Mouse (Mus musculus): ENCODE measurements at regions not wholly inside any gene's neighbourhood (a gene's known extent, or its start where the extent isn't known, plus 50 kb on each side); places are given as distances from the start of the nearest gene placed in this dataset.

DNA sequence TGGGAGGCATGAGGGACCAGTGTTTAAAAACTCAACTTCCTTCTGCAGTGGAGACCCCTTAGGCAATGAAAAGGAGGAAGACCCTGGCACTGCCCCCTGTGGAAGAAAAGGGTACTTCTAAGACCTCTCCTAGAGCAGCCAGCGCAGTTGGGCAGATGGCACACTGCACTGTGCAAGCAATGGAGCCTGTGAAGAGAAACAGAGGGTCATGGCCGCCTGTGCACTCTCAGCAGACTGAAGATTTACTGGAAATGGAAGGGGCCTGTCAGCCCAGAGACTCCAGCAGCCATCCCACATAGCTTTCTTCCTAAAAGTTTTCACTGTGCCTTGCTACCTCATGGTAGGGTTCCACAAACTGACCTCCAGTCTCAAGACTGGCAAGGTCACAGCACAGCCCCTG is 193.4 kb downstream of the Barhl2 start:
- ATAC-seq (ENCODE audit: low FRiP score) = no peak
- Histone ChIP-seq H3K4me1 (0 out of 2 replicates have a peak, but pooled peaks cover 2% of the 10 kb centered on the region), H3K4me3 (no peak overlapping the region), H3K27ac (no peak overlapping the region), H3K9me3 (replicated peaks) (no peaks in the 10 kb centered on the region), H3K9ac (no peak overlapping the region), H3K27me3 (no peaks in the 10 kb centered on the region; the same call in 1 of the 2 replicates), H3K36me3 (no peaks in the 10 kb centered on the region), H3K4me2 (replicated peaks) (no peak overlapping the region)
- WGBS = 71% methylated on average over 2 of the region's 2 CpGs

DNA sequence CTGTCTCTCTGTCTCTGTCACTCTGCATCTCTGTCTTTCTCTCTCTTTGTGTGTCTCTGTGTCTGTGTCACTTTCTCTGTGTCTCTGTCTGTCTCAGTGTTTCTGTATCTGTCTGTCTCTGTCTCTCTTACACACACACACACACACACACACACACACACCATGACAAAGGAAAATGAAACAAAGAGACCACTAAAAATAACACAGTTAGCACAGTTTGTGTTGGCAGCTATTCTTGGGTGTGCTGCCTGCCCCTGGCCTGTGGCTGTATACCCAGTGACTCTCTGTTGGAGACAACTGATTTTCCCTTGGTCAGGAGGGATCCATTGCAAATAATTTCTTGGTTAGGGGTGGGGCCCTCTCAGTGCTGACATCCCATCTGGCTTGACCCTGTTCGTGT is 200.8 kb downstream of the Barhl2 start:
- 91% methylated on average over 1 of the region's 1 CpGs for WGBS
- H3K27me3 ChIP-seq = no peaks in the 10 kb centered on the region; the same call in 1 of the 2 replicates
- H3K9me3 ChIP-seq (replicated peaks) = no peaks in the 10 kb centered on the region
- no peak overlapping the region for H3K9ac ChIP-seq
- no peak overlapping the region for H3K27ac ChIP-seq
- H3K4me3 ChIP-seq = no peak overlapping the region
- H3K36me3 ChIP-seq = no peaks in the 10 kb centered on the region
- H3K4me1 ChIP-seq = no peaks in the 10 kb centered on the region
- ATAC-seq (ENCODE audit: low FRiP score) = no peak
- H3K4me2 ChIP-seq (replicated peaks) = no peak overlapping the region

DNA sequence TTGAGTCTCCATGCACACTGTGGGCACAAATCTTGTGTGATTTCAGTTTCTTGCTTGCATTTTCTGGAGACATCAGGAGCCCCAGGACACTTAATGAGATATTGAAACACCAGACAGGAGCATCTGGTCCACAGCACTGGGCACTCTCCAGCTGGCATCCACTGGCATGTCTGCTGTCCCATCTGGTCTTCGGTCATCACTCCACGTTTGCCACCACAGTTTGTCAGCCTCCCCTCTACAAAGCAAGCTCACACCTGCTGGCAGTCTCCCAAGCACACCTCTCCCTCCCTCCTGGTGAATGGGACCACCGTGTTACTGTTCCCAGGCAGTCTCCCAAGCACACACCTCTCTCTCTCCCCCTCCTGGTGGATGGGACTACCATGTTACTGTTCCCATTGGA is 228.8 kb downstream of the Barhl2 start:
- Histone ChIP-seq H3K9ac (no peak overlapping the region), H3K27ac (no peak overlapping the region), H3K27me3 (no peaks in the 10 kb centered on the region), H3K36me3 (no peaks in the 10 kb centered on the region), H3K4me2 (replicated peaks) (no peak overlapping the region), H3K9me3 (replicated peaks) (no peaks in the 10 kb centered on the region), H3K4me3 (no peak overlapping the region), H3K4me1 (no peaks in the 10 kb centered on the region; the same call in 1 of the 2 replicates)
- no peak for ATAC-seq (ENCODE audit: low FRiP score)
- WGBS = 63% methylated on average over 3 of the region's 3 CpGs

GRCm38 (mm10) chr5:106224141-106224540 is 233.8 kb downstream of the Barhl2 start:
- no peak overlapping the region for H3K9ac ChIP-seq
- H3K4me1 ChIP-seq = no peaks in the 10 kb centered on the region; the same call in 1 of the 2 replicates
- H3K27me3 ChIP-seq = no peaks in the 10 kb centered on the region
- H3K4me3 ChIP-seq = no peak overlapping the region
- H3K36me3 ChIP-seq = no peaks in the 10 kb centered on the region
- ATAC-seq (ENCODE audit: low FRiP score) = no peak
- no peak overlapping the region for H3K4me2 ChIP-seq (replicated peaks)
- WGBS = 67% methylated on average over 7 of the region's 7 CpGs
- H3K9me3 ChIP-seq (replicated peaks) = no peaks in the 10 kb centered on the region
- no peak overlapping the region for H3K27ac ChIP-seq

- peaks cover 13% of the 10 kb centered on the region for H3K4me1 ChIP-seq
- no peaks in the 10 kb centered on the region for H3K36me3 ChIP-seq
- H3K4me3 ChIP-seq = no peak overlapping the region
- no peak overlapping the region for H3K9ac ChIP-seq
- no peaks in the 10 kb centered on the region for H3K27me3 ChIP-seq
- no peaks in the 10 kb centered on the region for H3K9me3 ChIP-seq (replicated peaks)
- no peak overlapping the region for H3K27ac ChIP-seq
- 83% methylated on average over 5 of the region's 5 CpGs for WGBS
- no peak overlapping the region for H3K4me2 ChIP-seq (replicated peaks)
- no peak for ATAC-seq (ENCODE audit: low FRiP score)
These were observed 248.4 kb downstream of the Barhl2 start for GRCm38 (mm10) chr5:106209543-106209942.

DNA sequence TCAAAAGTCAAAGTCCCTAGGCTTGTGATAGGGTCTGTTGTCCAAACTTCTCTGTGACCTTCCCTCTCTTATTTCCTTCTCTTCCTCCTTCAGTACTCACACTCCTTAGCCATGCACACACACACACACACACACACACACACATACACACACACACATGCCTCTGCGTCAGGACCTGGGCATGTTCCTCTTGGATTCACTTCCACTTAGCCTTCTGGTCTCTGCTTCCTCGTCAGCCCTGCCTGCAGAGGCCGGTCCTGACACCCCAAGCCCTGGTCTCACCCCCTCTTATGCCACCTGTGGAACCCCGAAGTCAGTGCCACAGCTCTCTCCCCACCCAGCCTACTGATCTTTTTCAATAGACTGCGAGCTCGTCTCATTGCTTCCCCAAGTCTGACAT is 250.3 kb downstream of the Barhl2 start:
- Histone ChIP-seq H3K27me3 (no peaks in the 10 kb centered on the region), H3K9ac (no peak overlapping the region), H3K9me3 (replicated peaks) (no peaks in the 10 kb centered on the region), H3K36me3 (no peaks in the 10 kb centered on the region), H3K4me3 (no peak overlapping the region), H3K4me2 (replicated peaks) (no peak overlapping the region), H3K4me1 (peaks cover 13% of the 10 kb centered on the region), H3K27ac (no peak overlapping the region)
- 82% methylated on average over 6 of the region's 6 CpGs for WGBS
- no peak for ATAC-seq (ENCODE audit: low FRiP score)

- WGBS = 11% methylated on average over 6 of the region's 6 CpGs
- no peak; the same call in 1 of the 2 replicates for ATAC-seq (ENCODE audit: low FRiP score)
- Histone ChIP-seq H3K4me3 (no peak overlapping the region), H3K9me3 (replicated peaks) (no peaks in the 10 kb centered on the region), H3K27me3 (no peaks in the 10 kb centered on the region), H3K9ac (no peak overlapping the region; the same call in 1 of the 2 replicates), H3K4me1 (peaks cover 13% of the 10 kb centered on the region), H3K36me3 (no peaks in the 10 kb centered on the region), H3K4me2 (replicated peaks) (peak overlapping the region; percentile 21; the same call in 1 of the 2 replicates), H3K27ac (0 out of 2 replicates have a peak overlapping the region, but pooled peaks have one; percentile 23)
These were observed 252.2 kb downstream of the Barhl2 start for GRCm38 (mm10) chr5:106205724-106206123.

- WGBS = 76% methylated on average over 16 of the region's 16 CpGs
- ATAC-seq (ENCODE audit: low FRiP score) = no peak
- no peaks in the 10 kb centered on the region for H3K9me3 ChIP-seq (replicated peaks)
- no peak overlapping the region for H3K27ac ChIP-seq
- no peak overlapping the region for H3K4me2 ChIP-seq (replicated peaks)
- H3K27me3 ChIP-seq = no peaks in the 10 kb centered on the region
- H3K4me3 ChIP-seq = no peak overlapping the region
- peaks cover 6% of the 10 kb centered on the region for H3K4me1 ChIP-seq
- H3K36me3 ChIP-seq = no peaks in the 10 kb centered on the region
- H3K9ac ChIP-seq = no peak overlapping the region
These were observed 257.3 kb downstream of the Barhl2 start for GRCm38 (mm10) chr5:106200631-106201030.

- Histone ChIP-seq H3K9ac (no peak overlapping the region), H3K4me3 (no peak overlapping the region), H3K4me2 (replicated peaks) (no peak overlapping the region), H3K27me3 (no peaks in the 10 kb centered on the region), H3K36me3 (no peaks in the 10 kb centered on the region), H3K9me3 (replicated peaks) (no peaks in the 10 kb centered on the region), H3K27ac (no peak overlapping the region), H3K4me1 (no peaks in the 10 kb centered on the region; the same call in 1 of the 2 replicates)
- 77% methylated on average over 3 of the region's 3 CpGs for WGBS
- no peak for ATAC-seq (ENCODE audit: low FRiP score)
These were observed 258.9 kb downstream of the Barhl2 start for GRCm38 (mm10) chr5:106199061-106199460.

- Histone ChIP-seq H3K4me2 (replicated peaks) (no peak overlapping the region), H3K9ac (no peak overlapping the region), H3K27me3 (no peaks in the 10 kb centered on the region), H3K36me3 (no peaks in the 10 kb centered on the region), H3K9me3 (replicated peaks) (no peaks in the 10 kb centered on the region), H3K4me3 (no peak overlapping the region), H3K27ac (no peak overlapping the region), H3K4me1 (no peaks in the 10 kb centered on the region)
- ATAC-seq (ENCODE audit: low FRiP score) = no peak
- 91% methylated on average over 11 of the region's 11 CpGs for WGBS
These were observed 266.8 kb downstream of the Barhl2 start for GRCm38 (mm10) chr5:106191141-106191540.

- 90% methylated on average over 23 of the region's 23 CpGs for WGBS
- Histone ChIP-seq H3K27ac (no peak overlapping the region), H3K4me3 (no peak overlapping the region), H3K4me2 (replicated peaks) (no peak overlapping the region), H3K27me3 (no peaks in the 10 kb centered on the region), H3K9me3 (replicated peaks) (no peaks in the 10 kb centered on the region; the same call in 1 of the 2 replicates), H3K36me3 (no peaks in the 10 kb centered on the region), H3K9ac (no peak overlapping the region), H3K4me1 (no peaks in the 10 kb centered on the region)
- ATAC-seq (ENCODE audit: low FRiP score) = no peak
These were observed 276.2 kb downstream of the Barhl2 start for GRCm38 (mm10) chr5:106181726-106182125.

- H3K4me2 ChIP-seq (replicated peaks) = no peak overlapping the region
- 10% methylated on average over 3 of the region's 3 CpGs for WGBS
- H3K9ac ChIP-seq = no peak overlapping the region
- H3K27ac ChIP-seq = no peak overlapping the region
- no peak overlapping the region for H3K4me3 ChIP-seq
- no peaks in the 10 kb centered on the region for H3K9me3 ChIP-seq (replicated peaks)
- H3K27me3 ChIP-seq = no peaks in the 10 kb centered on the region
- no peaks in the 10 kb centered on the region for H3K36me3 ChIP-seq
- ATAC-seq (ENCODE audit: low FRiP score) = no peak
- H3K4me1 ChIP-seq = peaks cover 7% of the 10 kb centered on the region
These were observed 285.8 kb downstream of the Barhl2 start for GRCm38 (mm10) chr5:106172162-106172561.

GRCm38 (mm10) chr5:106170405-106170804 is 287.6 kb downstream of the Barhl2 start:
- Histone ChIP-seq H3K4me3 (no peak overlapping the region), H3K9me3 (replicated peaks) (no peaks in the 10 kb centered on the region), H3K36me3 (no peaks in the 10 kb centered on the region), H3K4me1 (peaks cover 7% of the 10 kb centered on the region), H3K27me3 (no peaks in the 10 kb centered on the region), H3K9ac (no peak overlapping the region), H3K4me2 (replicated peaks) (no peak overlapping the region), H3K27ac (no peak overlapping the region)
- no peak for ATAC-seq (ENCODE audit: low FRiP score)
- 94% methylated on average over 4 of the region's 4 CpGs for WGBS

All from hindbrain, embryonic 12.5 days (tissue).